Comparison of ENCODE assay signal across 1 mouse cellular context in genomic region chr2:132636534-132636933, GRCm38 (mm10).
TF ChIP-seq lines count a peak whose summit lies in the region.

No protein-coding gene starts in this region.

TF ChIP-seq in CH12.LX, 34 proteins besides CTCF, POLR2A, EP300 and RAD21 (continued from another document):
- TF ChIP-seq MAX (IDR thresholded peaks at IDR 0.05; ENCODE audit: low read length) (no peak), MYC (IDR thresholded peaks at IDR 0.05; ENCODE audit: low read depth, low read length) (no peak), POLR2AphosphoS2 (IDR thresholded peaks at IDR 0.05; ENCODE audit: low read depth, low read length) (no peak), MEF2A (IDR thresholded peaks at IDR 0.05; ENCODE audit: borderline replicate concordance, low read depth, low read length) (no peak), PAX5 (IDR thresholded peaks at IDR 0.05; ENCODE audit: low read length) (no peak), UBTF (IDR thresholded peaks at IDR 0.05; ENCODE audit: low read depth, low read length) (no peak), MXI1 (IDR thresholded peaks at IDR 0.05; ENCODE audit: low read depth, low read length) (no peak), ZKSCAN1 (IDR thresholded peaks at IDR 0.05; ENCODE audit: borderline replicate concordance, low read depth, low read length) (no peak), ZNF384 (IDR thresholded peaks at IDR 0.05; ENCODE audit: low read depth, low read length) (peak; percentile 29; the same call in 1 of the 2 replicates), JUN (IDR thresholded peaks at IDR 0.05; ENCODE audit: insufficient read depth, low read depth, low read length) (no peak), ZC3H11A (IDR thresholded peaks at IDR 0.05; ENCODE audit: low read depth, low read length) (no peak), JUND (conservative IDR thresholded peaks at IDR 0.05; ENCODE audit: low read depth, low read length) (no peak), BHLHE40 (IDR thresholded peaks at IDR 0.05; ENCODE audit: low read depth, low read length) (peak; percentile 62), ZMIZ1 (IDR thresholded peaks at IDR 0.05; ENCODE audit: low read depth, low read length) (no peak), USF1 (IDR thresholded peaks at IDR 0.05; ENCODE audit: low read depth, low read length) (peak; percentile 38), RCOR1 (conservative IDR thresholded peaks at IDR 0.05; ENCODE audit: low read depth, low read length) (no peak), USF2 (conservative IDR thresholded peaks at IDR 0.05; ENCODE audit: low read depth, low read length) (peak; percentile 25; the same call in 1 of the 2 replicates), GABPA (IDR thresholded peaks at IDR 0.05; ENCODE audit: insufficient replicate concordance, low read depth, low read length) (no peak), E2F4 (IDR thresholded peaks at IDR 0.05; ENCODE audit: insufficient replicate concordance, low read depth, low read length) (no peak), CHD1 (IDR thresholded peaks at IDR 0.05; ENCODE audit: low read depth, low read length) (no peak), ETS1 (conservative IDR thresholded peaks at IDR 0.05; ENCODE audit: low read depth, low read length) (no peak), HCFC1 (IDR thresholded peaks at IDR 0.05; ENCODE audit: low read depth, low read length) (no peak)
